Mouse (Mus musculus) CH12.LX (cell line): ENCODE data around the gene Slc22a15. TPM values are rescaled to one million over a fixed set of nuclear protein-coding genes. Genes with fewer than 3 reads are reported as not detected.

Experiments used
- DNase-seq: peaks from one replicate; pipeline ENCODE4 v3.0.0-alpha.2; 2013; ENCODE audit errors: extremely low read depth
- H3K27ac ChIP-seq: 2 replicates; pipeline ENCODE4 v1.5.1; 2012; ENCODE audit warnings: low read depth, mild to moderate bottlenecking, control low read depth, moderate library complexity; ENCODE audit not compliant: insufficient read depth
- H3K27me3 ChIP-seq: replicated peaks from 2 replicates; pipeline ENCODE3; 2012; ENCODE audit warnings: inconsistent platforms
- H3K36me3 ChIP-seq, 2 experiments: replicated peaks in 1 of 2; 2 replicates each; pipeline versions ENCODE3 to v1.6.1; 2012; ENCODE audit warnings: inconsistent platforms in 1 of 2, low read length in 1 of 2, mild to moderate bottlenecking in 1 of 2, mixed read lengths in 1 of 2, moderate library complexity in 1 of 2; ENCODE audit not compliant: control insufficient read depth in 1 of 2, insufficient read depth in 1 of 2
- H3K4me1 ChIP-seq, 2 experiments: 2 replicates each; pipeline ENCODE4 v1.6.1; 2012; ENCODE audit warnings: inconsistent platforms in 1 of 2, moderate library complexity in 1 of 2; ENCODE audit not compliant: insufficient read depth in 2 of 2, control insufficient read depth in 1 of 2
- H3K4me2 ChIP-seq: 2 replicates; pipeline ENCODE4 v1.6.1; 2012; ENCODE audit warnings: low read depth, mild to moderate bottlenecking, control low read depth; ENCODE audit not compliant: poor library complexity, insufficient read depth, severe bottlenecking
- H3K4me3 ChIP-seq, 3 experiments: fragments of 150-350 bp in 1 of 3; sonication (generic) in 1 of 3; replicated peaks in 1 of 3; 2 replicates each; pipeline versions ENCODE3 to v1.5.1; 2011 to 2012; ENCODE audit warnings: low read depth in 2 of 3, low read length in 2 of 3, mild to moderate bottlenecking in 2 of 3, moderate library complexity in 2 of 3, control low read depth in 1 of 3, improper control_type of control experiment in 1 of 3, inconsistent platforms in 1 of 3, mixed read lengths in 1 of 3; ENCODE audit not compliant: poor library complexity in 1 of 3
- H3K79me2 ChIP-seq: replicated peaks from 2 replicates; pipeline ENCODE4 v1.6.1; 2012; ENCODE audit warnings: mild to moderate bottlenecking, moderate library complexity; ENCODE audit not compliant: control insufficient read depth, poor library complexity, insufficient read depth, severe bottlenecking; ENCODE audit errors: extremely low read depth
- H3K9ac ChIP-seq: 2 replicates; pipeline ENCODE4 v1.6.1; 2012; ENCODE audit warnings: low read depth, mild to moderate bottlenecking, control low read depth, moderate library complexity; ENCODE audit not compliant: insufficient read depth
- H3K9me3 ChIP-seq: replicated peaks from 2 replicates; pipeline ENCODE3; 2012; ENCODE audit warnings: low read length, inconsistent platforms, mixed read lengths
- BHLHE40 ChIP-seq: IDR thresholded peaks from 2 replicates; pipeline ENCODE4 v1.6.1; 2011; ENCODE audit warnings: mild to moderate bottlenecking, low read depth, low read length, improper control_type of control experiment
- CHD1 ChIP-seq: IDR thresholded peaks from 2 replicates; pipeline ENCODE4 v1.6.1; 2012; ENCODE audit warnings: low read depth, low read length, improper control_type of control experiment, inconsistent platforms
- CHD2 ChIP-seq: IDR thresholded peaks from 2 replicates; pipeline ENCODE4 v1.6.1; 2011; ENCODE audit warnings: low read length, improper control_type of control experiment
- CTCF ChIP-seq, 2 experiments: IDR thresholded peaks in 1 of 2; conservative IDR thresholded peaks in 1 of 2; 2 replicates each; pipeline ENCODE4 v1.5.1; 2011 to 2012; ENCODE audit warnings: low read depth in 2 of 2, low read length in 2 of 2, improper control_type of control experiment in 1 of 2, inconsistent platforms in 1 of 2, mild to moderate bottlenecking in 1 of 2, moderate library complexity in 1 of 2
- E2F4 ChIP-seq: IDR thresholded peaks from 2 replicates; pipeline ENCODE4 v1.6.1; 2011; ENCODE audit warnings: low read depth, low read length, improper control_type of control experiment; ENCODE audit not compliant: insufficient replicate concordance
- ELF1 ChIP-seq: IDR thresholded peaks from 2 replicates; pipeline ENCODE4 v1.6.1; 2014; ENCODE audit warnings: low read depth, mild to moderate bottlenecking, inconsistent platforms, low read length, improper control_type of control experiment
- ETS1 ChIP-seq: conservative IDR thresholded peaks from 2 replicates; pipeline ENCODE4 v1.6.1; 2012; ENCODE audit warnings: low read depth, mild to moderate bottlenecking, inconsistent platforms, low read length, improper control_type of control experiment, moderate library complexity
- GABPA ChIP-seq: IDR thresholded peaks from 2 replicates; pipeline ENCODE4 v1.6.1; 2012; ENCODE audit warnings: low read depth, low read length, improper control_type of control experiment, inconsistent platforms; ENCODE audit not compliant: insufficient replicate concordance
- HCFC1 ChIP-seq: IDR thresholded peaks from 2 replicates; pipeline ENCODE4 v1.6.1; 2012; ENCODE audit warnings: low read depth, mild to moderate bottlenecking, inconsistent platforms, low read length, improper control_type of control experiment
- IRF4 ChIP-seq: IDR thresholded peaks from 2 replicates; pipeline ENCODE4 v1.6.1; 2014; ENCODE audit warnings: low read depth, mild to moderate bottlenecking, inconsistent platforms, low read length, improper control_type of control experiment
- JUN ChIP-seq: IDR thresholded peaks from 2 replicates; pipeline ENCODE4 v1.6.1; 2011; ENCODE audit warnings: low read depth, mild to moderate bottlenecking, low read length, improper control_type of control experiment, moderate library complexity; ENCODE audit not compliant: insufficient read depth
- JUND ChIP-seq: conservative IDR thresholded peaks from 2 replicates; pipeline ENCODE4 v1.6.1; 2011; ENCODE audit warnings: low read depth, low read length, improper control_type of control experiment
- KAT2A ChIP-seq: IDR thresholded peaks from 2 replicates; pipeline ENCODE4 v1.6.1; 2012; ENCODE audit warnings: low read length, improper control_type of control experiment, inconsistent platforms; ENCODE audit not compliant: insufficient replicate concordance
- MAX ChIP-seq: IDR thresholded peaks from 2 replicates; pipeline ENCODE4 v1.6.1; 2011; ENCODE audit warnings: low read length, improper control_type of control experiment
- MAZ ChIP-seq: IDR thresholded peaks from 2 replicates; pipeline ENCODE4 v1.6.1; 2012; ENCODE audit warnings: low read depth, mild to moderate bottlenecking, inconsistent platforms, low read length, improper control_type of control experiment, moderate library complexity
- MEF2A ChIP-seq: IDR thresholded peaks from 2 replicates; pipeline ENCODE4 v1.6.1; 2014; ENCODE audit warnings: low read depth, mild to moderate bottlenecking, inconsistent platforms, low read length, improper control_type of control experiment, borderline replicate concordance
- MXI1 ChIP-seq: IDR thresholded peaks from 2 replicates; pipeline ENCODE4 v1.6.1; 2011; ENCODE audit warnings: mild to moderate bottlenecking, low read depth, low read length, improper control_type of control experiment
- NELFE ChIP-seq: IDR thresholded peaks from 2 replicates; pipeline ENCODE4 v1.6.1; 2011; ENCODE audit warnings: low read depth, low read length, improper control_type of control experiment
- NRF1 ChIP-seq: IDR thresholded peaks from 2 replicates; pipeline ENCODE4 v1.6.1; 2014; ENCODE audit warnings: low read depth, mild to moderate bottlenecking, inconsistent platforms, low read length, improper control_type of control experiment, moderate library complexity
- PAX5 ChIP-seq: IDR thresholded peaks from 2 replicates; pipeline ENCODE4 v1.6.1; 2012; ENCODE audit warnings: low read length, inconsistent platforms, mixed read lengths
- POLR2A ChIP-seq: IDR thresholded peaks from 2 replicates; pipeline ENCODE4 v1.6.1; 2011; ENCODE audit warnings: low read depth, mild to moderate bottlenecking, improper control_type of control experiment, low read length
- RCOR1 ChIP-seq: conservative IDR thresholded peaks from 2 replicates; pipeline ENCODE4 v1.6.1; 2012; ENCODE audit warnings: low read depth, mild to moderate bottlenecking, inconsistent platforms, low read length, improper control_type of control experiment
- SIN3A ChIP-seq: IDR thresholded peaks from 2 replicates; pipeline ENCODE4 v1.6.1; 2012; ENCODE audit warnings: low read length, improper control_type of control experiment, inconsistent platforms
- SMC3 ChIP-seq: IDR thresholded peaks from 2 replicates; pipeline ENCODE4 v1.6.1; 2011; ENCODE audit warnings: low read depth, low read length, improper control_type of control experiment
- TBP ChIP-seq: conservative IDR thresholded peaks from 2 replicates; pipeline ENCODE4 v1.6.1; 2011; ENCODE audit warnings: low read depth, low read length, improper control_type of control experiment
- TCF12 ChIP-seq: IDR thresholded peaks from 2 replicates; pipeline ENCODE4 v1.6.1; 2014; ENCODE audit warnings: low read depth, mild to moderate bottlenecking, inconsistent platforms, low read length, improper control_type of control experiment
- USF1 ChIP-seq: IDR thresholded peaks from 2 replicates; pipeline ENCODE4 v1.6.1; 2014; ENCODE audit warnings: low read depth, mild to moderate bottlenecking, inconsistent platforms, low read length, improper control_type of control experiment
- ZC3H11A ChIP-seq: IDR thresholded peaks from 2 replicates; pipeline ENCODE4 v1.6.1; 2012; ENCODE audit warnings: low read depth, mild to moderate bottlenecking, inconsistent platforms, low read length, improper control_type of control experiment
- ZMIZ1 ChIP-seq: IDR thresholded peaks from 2 replicates; pipeline ENCODE4 v1.6.1; 2012; ENCODE audit warnings: low read depth, mild to moderate bottlenecking, inconsistent platforms, low read length, improper control_type of control experiment
- ZNF384 ChIP-seq: IDR thresholded peaks from 2 replicates; pipeline ENCODE4 v1.6.1; 2012; ENCODE audit warnings: low read depth, low read length, improper control_type of control experiment, inconsistent platforms
- dilution Hi-C: fragments of 300-500 bp; cut with MboI; formaldehyde crosslinking; loops from 2 replicates; pipeline ENCODE4 v1.14.3; 2020; ENCODE audit warnings: low sequenced_read_pairs; ENCODE audit not compliant: extremely low pct_unique_long_range_greater_than_20kb, extremely low pct_ligation_motif_present
- in situ Hi-C: fragments of 300-500 bp; cut with MboI; formaldehyde crosslinking; loops from 3 replicates; pipeline ENCODE4 v1.14.3; 2019; ENCODE audit warnings: low sequenced_read_pairs, low pct_ligation_motif_present, low pct_unique_long_range_greater_than_20kb, mixed read lengths
- polyA plus RNA-seq: library from polyadenylated mRNA; unstranded; fragments of >175 nt; gene quantifications from 2 replicates; pipeline ENCODE4 v1.2.1, GENCODE M21; 2012; ENCODE audit warnings: low read depth; ENCODE audit not compliant: insufficient read length
- total RNA-seq, 2 experiments: library from RNA; depleted of rRNA; stranded (reverse); fragments of 300-350 nt in 1 of 2; fragments of >200 nt in 1 of 2; gene quantifications; 2 replicates each; pipeline ENCODE4 v1.2.3; 2012 to 2014

Gene Slc22a15
- total and polyA plus RNA-seq, 3 experiments = 1.8 to 7.6 (median 4.5) TPM

- dilution Hi-C loops (no loop called here), in situ Hi-C loops (loop anchor here (25.0 kb wide), 2 partner anchors 502 to 852 kb away; partner anchors contain the start of gene Ttf2)
- H3K36me3 ChIP-seq = peaks cover 0 to 28% of the 10 kb centered on the region in 2 experiments
- H3K27me3 ChIP-seq = no peaks in the 10 kb centered on the region
- peaks cover 9 to 18% of the 10 kb centered on the region in 2 experiments for H3K4me1 ChIP-seq
- no peak overlapping the region for H3K9ac ChIP-seq
- H3K79me2 ChIP-seq = no peaks in the 10 kb centered on the region
- no peak overlapping the region for H3K4me3 ChIP-seq
- H3K4me2 ChIP-seq = no peak overlapping the region
- no peak overlapping the region for H3K27ac ChIP-seq
- TF ChIP-seq NELFE = no peak
- no peak for TF ChIP-seq HCFC1
- TF ChIP-seq USF1 = no peak
- no peak for TF ChIP-seq TCF12
- TF ChIP-seq JUN = no peak
- TF ChIP-seq MEF2A = no peak
- TF ChIP-seq JUND = no peak
- no peak for TF ChIP-seq MAX
- no peak for TF ChIP-seq CHD1
- TF ChIP-seq TBP = no peak
- TF ChIP-seq RCOR1 = no peak
- TF ChIP-seq SMC3 = no peak
- TF ChIP-seq ZC3H11A = no peak
- DNase-seq = no peak
- H3K9me3 ChIP-seq = no peaks in the 10 kb centered on the region
These were observed 109.5 kb downstream of the Slc22a15 start for GRCm38 (mm10) chr3:101814790-101815189.

- Histone ChIP-seq H3K27me3 (no peaks in the 10 kb centered on the region), H3K4me3 (no peak overlapping the region), H3K27ac (no peak overlapping the region), H3K79me2 (no peaks in the 10 kb centered on the region), H3K4me2 (peak overlapping the region; percentile 24; the same call in 1 of the 2 replicates), H3K9me3 (no peaks in the 10 kb centered on the region), H3K4me1 (peaks cover 3 to 9% of the 10 kb centered on the region in 2 experiments), H3K36me3 (peaks cover 0 to 15% of the 10 kb centered on the region in 2 experiments), H3K9ac (no peak overlapping the region)
- in situ Hi-C loops (loop anchor here (25.0 kb wide), 2 partner anchors 500 to 850 kb away; partner anchors contain the start of gene Ttf2), dilution Hi-C loops (no loop called here)
- DNase-seq = peak; percentile 72
- no peak for TF ChIP-seq PAX5
- TF ChIP-seq NRF1 = no peak
- no peak for TF ChIP-seq GABPA
- TF ChIP-seq CTCF (conservative IDR thresholded peaks at IDR 0.05 in 1 of 2, IDR thresholded peaks at IDR 0.05 in 1 of 2; ENCODE audit: low read depth in 2 of 2, low read length in 2 of 2) = peak; percentile 88 to 98
- TF ChIP-seq CHD2 = peak; percentile 24; the same call in 1 of the 2 replicates
- TF ChIP-seq KAT2A = no peak
- no peak for TF ChIP-seq MXI1
- 0 out of 2 replicates have a peak, but pooled peaks have one; percentile 24 for TF ChIP-seq TCF12
- 0 out of 2 replicates have a peak, but pooled peaks have one; percentile 8 for TF ChIP-seq BHLHE40
- TF ChIP-seq IRF4 = peak; percentile 46; the same call in 1 of the 2 replicates
- TF ChIP-seq MAZ = 0 out of 2 replicates have a peak, but pooled peaks have one; percentile 46
- no peak for TF ChIP-seq POLR2A
- 0 out of 2 replicates have a peak, but pooled peaks have one; percentile 15 for TF ChIP-seq JUND
- peak; percentile 27; the same call in 1 of the 2 replicates for TF ChIP-seq HCFC1
- 0 out of 2 replicates have a peak, but pooled peaks have one; percentile 10 for TF ChIP-seq MEF2A
- TF ChIP-seq SMC3 = peak; percentile 98
- no peak for TF ChIP-seq ZNF384
- no peak for TF ChIP-seq USF1
- no peak for TF ChIP-seq JUN
- TF ChIP-seq ZMIZ1 = no peak
- no peak for TF ChIP-seq MAX
- peak; percentile 91 for TF ChIP-seq ZC3H11A
- 0 out of 2 replicates have a peak, but pooled peaks have one; percentile 29 for TF ChIP-seq ELF1
- no peak for TF ChIP-seq TBP
- peak; percentile 62 for TF ChIP-seq SIN3A
- TF ChIP-seq ETS1 = no peak
- no peak for TF ChIP-seq E2F4
These were observed 111.8 kb downstream of the Slc22a15 start for GRCm38 (mm10) chr3:101812341-101812962.
